Mouse (Mus musculus) neural tube, postnatal 0 days (tissue): ENCODE data around the gene Bag6. TPM values are rescaled to one million over a fixed set of nuclear protein-coding genes. Genes with fewer than 3 reads are reported as not detected.

Experiments used
- polyA plus RNA-seq: library from polyadenylated mRNA; unstranded; fragments of >200 nt; fragmentation: Nextera tagmentation; extraction: Ambion mirVana; gene quantifications from 2 replicates; pipeline ENCODE4 v1.2.1, GENCODE M21; 2015

The Bag6 gene
- polyA plus RNA-seq, result 51.1 and 58.5 TPM in 2 replicates

DNA sequence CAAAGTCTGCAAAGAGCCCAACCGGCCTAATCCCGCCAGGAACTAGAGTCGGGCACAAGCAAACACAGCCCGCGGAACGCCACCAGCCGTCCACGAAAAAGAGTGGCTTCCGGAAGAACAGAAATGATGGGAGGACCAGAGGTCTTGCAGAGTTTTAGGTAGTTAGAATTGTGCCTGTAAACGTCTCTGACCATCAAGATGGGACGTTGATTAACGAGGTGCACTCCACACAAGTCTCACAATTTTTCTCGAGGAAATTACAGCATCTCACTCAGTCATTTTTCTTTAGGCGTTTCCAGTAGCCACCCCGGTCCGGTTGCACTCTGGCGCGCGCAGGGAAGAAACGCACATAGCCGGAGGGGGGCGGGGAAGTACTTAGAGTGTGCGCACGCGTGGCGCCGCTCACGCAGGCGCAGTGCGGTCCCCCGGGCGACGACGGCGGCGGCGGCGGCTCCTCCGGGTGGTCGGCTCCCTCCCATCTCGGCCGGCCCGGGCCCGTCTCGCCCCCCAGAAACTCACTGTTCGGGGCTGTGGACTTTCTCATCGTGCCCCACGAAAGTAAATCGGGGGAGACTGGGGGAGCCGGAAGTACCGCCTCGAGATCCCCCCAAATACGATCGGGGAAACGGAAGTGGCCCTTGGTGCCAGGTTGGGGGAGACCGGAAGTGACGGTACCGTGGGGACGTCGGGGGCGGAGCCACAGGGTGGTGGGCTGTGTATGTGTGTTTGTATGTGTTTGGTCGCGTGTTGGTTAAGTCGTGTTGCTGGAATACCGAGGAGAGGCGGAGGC lies at the start of gene Bag6:
Gene Bag6, plus strand, starts transcription at position 378 of the 790 bp plus-strand sequence.

DNA sequence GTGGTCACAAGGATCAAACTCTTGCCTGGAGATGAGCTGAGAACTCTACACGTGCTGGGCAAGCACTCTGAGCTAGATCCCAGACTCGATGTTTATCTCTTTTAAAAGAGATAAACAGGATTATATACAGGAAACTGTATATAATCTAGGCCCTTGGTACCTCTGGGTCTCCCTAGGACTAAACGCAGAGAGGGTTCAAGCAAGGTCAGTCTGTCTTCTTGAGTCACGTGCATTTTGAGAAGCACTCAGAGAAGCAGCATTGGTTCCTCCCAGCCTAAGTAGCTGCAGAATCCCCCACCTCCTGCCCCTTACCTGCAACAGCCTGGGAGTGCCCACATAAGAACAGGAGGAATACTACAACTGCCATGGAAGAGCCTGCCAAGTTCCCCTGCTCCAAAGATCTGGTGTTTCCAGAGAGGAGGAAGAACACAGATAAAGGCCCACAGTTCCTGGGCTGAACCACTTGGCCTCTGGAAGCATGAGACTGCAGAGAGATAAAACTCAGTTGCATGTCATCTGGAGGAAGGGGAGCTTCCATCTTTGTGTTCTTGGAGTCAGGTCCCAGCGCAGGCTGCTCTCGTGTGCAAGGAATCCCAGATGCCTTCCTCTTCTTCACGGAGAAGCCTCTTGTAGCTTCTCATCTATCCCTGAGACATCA lies 49.6 kb upstream of the Bag6 start, which contains the start of gene Ly6g6f:
Gene Ly6g6f, minus strand, starts transcription at position 403 of the 658 bp plus-strand sequence.

DNA sequence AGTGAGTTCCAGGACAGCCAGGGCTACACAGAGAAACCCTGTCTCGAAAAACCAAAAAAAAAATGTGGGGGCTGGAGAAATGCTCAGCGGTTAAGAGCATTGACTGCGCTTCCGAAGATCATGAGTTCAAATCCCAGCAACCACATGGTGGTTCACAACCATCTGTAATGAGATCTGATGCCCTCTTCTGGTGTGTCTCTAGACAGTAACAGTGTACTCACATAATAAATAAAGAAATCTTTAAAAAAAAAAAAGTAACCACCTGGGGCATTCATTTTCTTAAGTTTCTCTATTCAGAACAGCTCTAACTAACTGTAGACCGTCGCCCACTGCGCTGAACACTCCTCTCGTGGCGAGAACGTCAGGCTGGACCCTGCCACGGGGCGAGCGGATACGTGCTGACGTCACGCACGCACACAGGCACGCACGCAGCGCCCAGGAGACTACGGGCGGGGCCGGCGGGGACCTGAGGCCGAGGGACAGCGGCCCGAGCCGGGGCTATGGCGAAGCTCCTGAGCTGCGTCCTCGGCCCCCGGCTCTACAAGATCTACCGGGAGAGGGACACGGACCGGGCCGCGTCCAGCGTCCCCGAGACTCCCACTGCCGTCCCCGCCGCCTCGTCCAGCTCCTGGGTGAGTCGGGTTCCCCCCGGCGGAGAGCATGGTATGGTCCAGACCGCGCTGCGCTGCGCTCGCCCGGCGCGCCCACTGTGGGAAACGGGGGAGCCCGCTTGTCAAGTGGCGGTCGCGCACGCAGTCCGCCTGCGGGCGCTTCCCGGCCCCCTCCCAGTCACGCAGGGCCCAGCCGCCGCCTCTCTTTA lies 45.9 kb upstream of the Bag6 start, which contains the start of gene Abhd16a:
Gene Abhd16a, plus strand, starts transcription at position 439 of the 820 bp plus-strand sequence.

DNA sequence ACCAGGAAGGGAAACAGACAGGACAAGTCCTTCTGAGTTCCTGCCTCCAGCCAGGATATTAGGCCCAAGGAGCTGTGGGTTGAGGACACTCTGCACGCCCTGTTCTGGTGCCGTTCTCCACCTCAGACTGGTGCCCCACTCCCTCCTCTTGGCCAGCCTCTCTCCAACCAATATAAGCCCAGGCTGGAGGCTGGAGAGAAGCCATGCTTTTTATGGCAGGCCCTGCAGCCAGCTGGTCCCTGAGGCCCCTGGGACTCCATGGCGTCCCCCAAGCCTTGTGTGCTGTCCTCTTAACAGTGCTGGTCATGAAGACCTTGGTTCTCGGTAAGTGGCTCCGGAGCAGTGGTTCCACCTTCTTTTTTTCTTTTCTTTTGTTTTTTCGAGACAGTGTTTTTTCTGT lies 26.9 kb upstream of the Bag6 start, which contains the start of gene Ly6g5c:
Gene Ly6g5c, plus strand, starts transcription at position 183 of the 400 bp plus-strand sequence.

DNA sequence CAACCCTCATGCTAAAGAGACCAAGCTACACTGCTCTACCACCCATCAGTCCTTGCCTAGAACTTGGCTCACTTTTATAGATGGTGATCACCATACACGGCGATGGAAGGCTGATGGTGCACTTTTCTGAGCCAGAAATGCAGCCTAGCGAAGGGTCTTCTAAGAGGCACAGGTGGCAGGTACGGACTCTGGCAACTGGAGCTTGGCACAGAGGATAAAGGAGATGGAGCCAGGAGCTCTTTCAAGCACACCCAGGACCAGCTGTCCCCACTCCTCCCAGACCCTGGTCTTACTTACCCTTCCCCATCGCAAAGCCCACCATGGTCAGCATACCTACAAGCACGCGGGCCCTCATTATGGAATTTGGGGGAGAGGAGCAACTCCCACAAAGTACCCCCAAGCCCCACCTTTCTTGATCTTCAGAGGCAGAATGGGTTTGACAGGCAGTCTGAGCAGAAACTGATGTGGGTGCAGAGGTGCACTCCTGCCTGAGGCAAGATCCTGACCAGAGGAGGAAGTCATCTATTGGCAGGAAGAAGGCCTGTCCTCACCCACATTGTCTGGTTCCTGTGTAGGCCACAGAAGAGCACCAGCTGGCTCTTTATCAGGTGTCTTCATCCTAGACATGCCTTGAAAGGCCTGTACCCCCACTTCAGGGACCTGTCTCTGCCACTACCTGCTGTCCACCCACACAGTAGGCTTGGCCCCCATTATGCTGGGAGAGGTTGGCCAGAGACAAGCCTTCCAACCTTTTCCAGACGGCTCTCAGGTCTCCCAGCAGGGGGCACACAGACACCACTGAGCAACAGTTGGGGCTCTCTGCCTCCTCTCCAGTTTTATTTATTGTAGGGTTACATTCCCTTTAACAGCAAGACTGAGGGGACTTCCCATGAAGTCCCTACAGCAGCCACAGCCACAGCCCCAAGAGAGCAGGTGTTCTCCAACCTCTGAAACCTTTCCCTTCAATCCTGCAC lies 19.6 kb upstream of the Bag6 start, which contains the start of gene Ly6g5b:
Gene Ly6g5b, minus strand, starts transcription at position 383 of the 974 bp plus-strand sequence.

DNA sequence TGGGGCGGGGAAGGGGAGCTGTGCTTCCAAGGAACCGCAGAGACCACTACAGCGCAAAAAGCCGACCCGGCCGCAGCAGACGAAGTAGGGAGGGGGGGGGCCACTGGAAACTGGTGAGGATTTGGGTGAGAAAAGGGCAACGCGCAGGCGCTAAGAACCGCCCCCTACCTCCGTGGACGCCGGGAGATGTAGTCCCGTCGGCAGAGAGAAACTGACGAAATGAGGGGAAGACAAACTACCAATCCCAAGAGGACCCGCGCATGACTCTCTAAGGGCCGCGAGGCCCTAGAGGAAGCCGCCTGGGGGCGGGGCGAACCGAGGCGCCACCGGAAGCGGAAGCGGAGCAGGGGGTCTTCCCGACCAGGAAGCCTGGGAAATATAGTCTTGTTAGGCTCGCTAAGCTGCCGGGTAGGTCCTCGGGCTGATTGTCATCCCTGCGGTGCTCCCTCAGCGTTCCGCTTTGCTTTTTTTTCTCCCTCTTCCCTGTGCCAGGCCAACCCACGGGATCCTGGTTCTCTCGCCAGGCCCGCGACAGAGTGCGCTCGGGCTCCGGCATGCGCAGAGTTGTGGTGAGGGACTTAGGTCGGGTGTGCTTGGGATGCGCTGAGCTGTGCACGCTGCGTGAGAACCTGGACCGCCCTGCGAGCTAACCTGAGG lies 13.7 kb upstream of the Bag6 start, which contains the start of gene Gpank1:
Gene Gpank1, plus strand, starts transcription at position 313 of the 657 bp plus-strand sequence.

DNA sequence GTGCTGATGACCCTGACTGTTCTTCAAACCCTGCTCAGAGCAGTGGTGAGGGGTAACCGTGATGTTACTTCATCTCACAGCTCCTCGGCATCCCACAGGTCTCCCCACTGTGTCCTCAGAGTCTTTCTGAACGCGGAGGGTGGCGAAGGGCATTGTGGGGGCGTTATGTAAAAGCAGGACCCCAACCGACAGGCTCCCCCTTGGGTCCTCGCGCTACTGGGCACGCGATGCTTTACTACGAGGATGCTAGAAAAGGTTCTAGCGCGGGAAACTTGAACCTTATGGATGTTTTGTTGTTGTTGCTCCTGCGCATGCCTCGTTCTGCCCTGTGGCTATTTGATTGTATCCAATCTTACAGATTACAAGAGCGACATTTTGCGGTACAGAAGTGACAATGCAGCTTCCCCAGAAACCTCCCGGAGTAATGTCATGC lies 13.1 kb upstream of the Bag6 start, which contains the start of gene Csnk2b:
Gene Csnk2b, minus strand, starts transcription at position 183 of the 433 bp plus-strand sequence.

DNA sequence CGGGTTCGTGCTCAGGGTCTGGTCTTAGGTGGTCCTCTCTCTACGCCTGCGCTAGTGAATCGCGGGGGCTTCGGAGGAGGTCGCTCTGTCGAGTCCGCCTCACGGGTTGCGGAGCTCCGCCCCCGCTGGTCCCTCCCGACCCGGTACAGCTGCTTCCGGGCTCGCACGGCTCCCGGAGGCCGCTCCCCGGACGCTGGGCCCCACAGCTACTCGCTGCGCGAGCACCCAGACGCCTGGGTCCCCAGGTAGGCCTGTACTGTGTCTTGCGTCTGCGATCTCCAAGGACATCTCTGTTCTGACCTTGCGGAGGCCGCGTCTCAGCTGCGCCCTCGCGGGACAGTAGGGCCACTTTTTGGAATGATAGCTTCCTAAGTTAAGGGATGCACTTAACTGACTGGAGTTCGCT lies 8.8 kb upstream of the Bag6 start, which contains the start of gene D17H6S53E:
Gene D17H6S53E, plus strand, starts transcription at position 168 of the 406 bp plus-strand sequence.

DNA sequence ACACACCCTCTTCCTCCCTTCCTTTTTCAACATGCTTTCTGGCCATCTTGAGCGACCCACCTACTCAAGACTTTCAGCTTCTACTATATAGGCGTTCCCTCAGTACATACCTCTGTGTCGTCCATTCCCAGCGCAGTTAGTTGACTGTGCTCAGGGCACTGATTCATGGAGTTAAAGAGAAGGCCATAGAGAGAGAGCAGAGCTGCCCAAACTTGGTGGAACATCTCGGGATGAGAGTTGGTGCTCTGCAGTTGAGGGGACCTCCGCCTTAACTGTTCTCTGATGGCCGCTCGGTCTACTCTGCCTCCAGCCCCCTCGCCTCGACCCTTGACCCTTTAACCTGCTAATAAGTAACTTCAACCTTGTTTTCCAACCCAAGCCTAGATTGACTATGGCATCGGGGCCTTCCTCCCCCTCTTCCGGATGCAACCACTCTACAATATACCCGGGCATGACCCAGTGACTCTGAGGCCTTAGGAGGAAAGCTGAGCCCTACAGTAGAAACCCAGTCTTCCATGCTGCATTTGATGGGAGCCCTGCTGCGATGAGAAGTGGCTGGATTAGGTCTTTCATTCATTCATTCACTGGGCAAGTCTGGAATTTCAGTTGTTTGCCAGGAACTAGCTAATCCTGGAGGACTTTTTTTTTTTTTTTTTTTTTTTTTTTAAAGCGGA lies 3.3 kb upstream of the Bag6 start, which contains the start of gene Apom:
Gene Apom, minus strand, starts transcription at position 551 of the 674 bp plus-strand sequence.

DNA sequence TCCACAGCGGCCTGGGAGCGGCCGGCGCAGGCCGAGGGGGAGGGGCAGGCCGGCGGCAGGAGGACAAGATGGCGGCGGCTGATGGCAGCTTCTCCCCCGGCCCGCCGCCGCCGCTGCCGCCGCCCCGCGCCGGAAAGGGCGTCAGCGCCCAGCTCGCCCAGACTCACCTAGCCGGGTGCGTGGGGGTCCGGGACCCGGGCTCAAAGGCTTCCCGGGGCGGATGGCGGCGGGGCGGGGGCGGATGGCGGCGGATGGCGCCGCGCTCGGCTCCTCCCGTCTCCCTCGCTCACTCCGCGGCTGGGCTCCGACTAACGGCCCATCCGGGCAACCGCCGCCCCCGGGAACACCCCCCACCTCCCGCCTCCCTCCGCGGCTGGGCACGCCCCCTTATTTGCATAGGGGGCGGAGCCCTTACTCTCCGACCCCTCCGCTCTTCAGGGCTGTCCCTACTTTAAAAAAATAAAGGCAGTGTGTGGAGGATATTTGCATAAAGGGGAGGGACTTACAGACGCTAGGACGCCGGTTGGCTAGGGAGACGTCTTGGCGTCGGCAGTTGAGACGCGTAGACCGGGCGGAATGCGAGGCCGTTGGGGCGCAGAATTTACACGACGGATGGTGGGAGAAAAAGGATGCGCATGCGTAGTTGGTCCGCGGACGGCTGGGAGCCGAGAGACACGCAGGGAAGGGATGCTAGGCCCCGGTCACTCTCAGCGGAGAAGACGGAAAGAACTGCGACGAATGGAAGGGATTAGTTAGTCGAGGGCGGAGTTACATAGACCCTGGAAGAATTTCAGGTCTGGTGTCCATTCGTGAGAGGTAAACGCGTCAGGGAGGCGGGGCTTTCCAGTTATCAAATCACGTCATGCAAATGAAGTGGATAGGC lies 29.8 kb downstream of the Bag6 start, which contains the start of gene Prrc2a:
Gene Prrc2a, minus strand, starts transcription at position 330 of the 883 bp plus-strand sequence.

DNA sequence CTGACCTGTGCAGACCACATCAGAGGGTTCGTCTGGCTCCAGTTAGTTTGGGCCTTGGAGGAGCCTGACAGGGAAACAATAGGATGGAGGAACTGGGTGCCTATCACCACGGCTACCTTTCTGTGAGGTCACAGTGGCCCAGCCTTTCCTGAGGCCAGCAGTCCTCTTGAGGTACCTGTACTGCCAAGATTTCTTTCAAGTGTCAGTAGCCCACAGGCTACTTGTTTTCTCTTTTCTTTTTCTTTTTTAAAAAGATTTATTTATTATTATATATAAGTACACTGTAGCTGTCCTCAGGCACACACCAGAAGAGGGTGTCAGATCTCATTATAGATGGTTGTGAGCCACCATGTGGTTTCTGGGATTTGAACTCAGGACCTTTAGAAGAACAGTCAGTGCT lies 41.0 kb downstream of the Bag6 start, which contains the start of gene Aif1:
Gene Aif1, minus strand, starts transcription at position 101 of the 400 bp plus-strand sequence.

DNA sequence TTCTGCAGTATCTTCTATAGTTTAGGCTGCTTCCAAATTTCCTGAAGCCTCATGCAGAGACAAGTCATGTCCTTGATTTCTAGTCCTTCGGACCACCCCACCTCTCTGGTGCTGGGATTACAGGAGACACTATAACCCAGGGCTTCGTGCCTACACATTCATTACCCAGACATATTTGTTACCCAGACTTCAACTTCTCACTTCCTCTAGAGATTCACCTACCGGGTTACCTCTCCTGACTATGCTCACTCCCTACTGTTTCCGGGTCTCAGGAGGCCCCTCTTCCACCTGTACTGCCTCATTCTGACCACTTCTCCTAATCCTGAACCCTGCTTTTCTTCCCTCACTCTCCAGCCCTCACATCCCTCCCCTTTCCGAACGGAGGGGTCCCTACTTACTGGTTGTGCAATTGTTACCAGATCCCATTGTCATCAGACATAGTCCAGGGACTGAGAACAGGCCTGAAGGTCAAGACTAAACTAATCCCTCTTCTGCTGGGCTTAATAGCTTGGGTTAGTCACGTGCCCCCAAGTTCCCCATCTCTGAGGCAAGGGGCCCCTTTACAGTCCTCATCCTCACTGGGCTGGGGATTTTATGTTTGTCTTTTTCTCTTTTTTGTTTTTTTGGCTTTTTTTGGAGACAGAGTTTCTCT lies 53.1 kb downstream of the Bag6 start, which contains the start of gene Lst1:
Gene Lst1, minus strand, starts transcription at position 481 of the 652 bp plus-strand sequence.

DNA sequence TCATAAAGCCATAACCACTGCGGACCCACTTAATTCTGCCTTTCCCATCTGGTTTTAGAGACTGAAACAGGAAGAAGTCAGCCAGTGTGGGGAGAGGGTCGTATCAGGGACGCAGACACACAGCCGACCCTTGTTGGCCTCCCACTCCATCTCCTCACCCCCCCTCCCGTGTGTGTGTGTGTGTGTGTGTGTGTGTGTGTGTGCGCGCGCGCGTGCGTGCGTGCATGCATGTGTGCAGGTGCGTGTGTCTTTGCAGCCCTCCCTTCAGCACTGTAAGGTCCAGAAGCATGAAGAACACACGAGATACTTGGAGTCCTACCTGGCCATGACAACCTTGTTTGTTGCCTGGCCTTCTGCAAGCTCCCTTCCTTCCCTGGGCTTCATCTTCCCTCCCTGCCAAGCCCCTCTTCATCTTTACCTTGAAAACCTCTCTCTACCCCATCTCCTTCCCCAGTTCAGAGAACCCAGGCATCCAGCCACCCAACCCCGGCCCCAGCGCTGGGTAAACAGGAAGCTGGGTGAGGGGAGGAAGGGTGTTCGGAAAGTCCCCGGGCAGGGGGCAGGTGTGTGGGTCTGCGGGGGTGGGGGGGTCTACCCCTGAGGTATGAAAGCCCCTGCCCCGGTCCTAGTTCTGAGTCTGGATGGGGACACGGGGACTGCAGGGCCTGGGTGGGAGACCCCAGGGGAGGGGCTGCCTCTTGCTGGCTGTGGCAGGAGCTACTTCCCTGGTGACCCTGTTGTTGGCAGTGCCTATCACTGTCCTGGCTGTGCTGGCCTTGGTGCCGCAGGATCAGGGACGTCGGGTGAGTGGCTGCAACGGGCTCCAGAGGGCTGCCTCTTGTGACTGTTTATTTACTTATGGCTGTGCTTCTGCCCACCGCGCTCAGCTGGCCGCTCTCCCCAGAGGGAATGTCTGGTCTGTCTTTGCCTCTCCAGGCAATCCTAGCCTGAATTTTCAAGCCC lies 59.2 kb downstream of the Bag6 start, which contains the start of gene Ltb:
Gene Ltb, plus strand, starts transcription at position 559 of the 963 bp plus-strand sequence.

